Mouse (Mus musculus) CD4-positive, CD25-positive, alpha-beta regulatory T cell, adult 9 weeks (primary cell): ENCODE data around the gene Hdhd5. TPM values are rescaled to one million over a fixed set of nuclear protein-coding genes. Genes with fewer than 3 reads are reported as not detected.

Source experiments
- polyA plus RNA-seq: library from polyadenylated mRNA; unstranded; fragments of 100-300 nt; shearing (Covaris generic); gene quantifications from one replicate; pipeline ENCODE4 v1.2.1, GENCODE M21; 2017

The Hdhd5 gene
- 65.8 TPM for polyA plus RNA-seq

GRCm38 (mm10) chr6:120531020-120531965 lies at the start of gene Hdhd5:
TSS of gene Hdhd5 (minus strand) at chr6:120531319.

GRCm38 (mm10) chr6:120493374-120494181 lies 37.5 kb downstream of the Hdhd5 start, which contains the start of gene Tmem121b:
TSS of gene Tmem121b (minus strand) at chr6:120493807.

GRCm38 (mm10) chr6:120463086-120463871 lies 67.8 kb downstream of the Hdhd5 start, which contains the start of gene Il17ra:
TSS of gene Il17ra (plus strand) at chr6:120463247.

Other genes with a start within 250 kb of the Hdhd5 start
- gene D330020A13Rik, start 237.0 kb downstream of the Hdhd5 start, polyA plus RNA-seq, result not detected
- not detected for gene B4galnt3, start 236.8 kb downstream of the Hdhd5 start, polyA plus RNA-seq
- 136 TPM for gene Kdm5a, start 167.2 kb downstream of the Hdhd5 start, polyA plus RNA-seq
- gene Ccdc77, start 166.9 kb downstream of the Hdhd5 start, polyA plus RNA-seq, result 11.0 TPM
- gene Il17ra, start 68.1 kb downstream of the Hdhd5 start, polyA plus RNA-seq, result 28.4 TPM
- gene Tmem121b, start 37.5 kb downstream of the Hdhd5 start, polyA plus RNA-seq, result 0.55 TPM
- 0.24 TPM for gene Cecr2, start 135.1 kb upstream of the Hdhd5 start, polyA plus RNA-seq
- not detected for gene Slc25a18, start 242.3 kb upstream of the Hdhd5 start, polyA plus RNA-seq